Mouse (Mus musculus) small intestine, adult 2 months (tissue): ENCODE data around the gene Prox2. TPM values are rescaled to one million over a fixed set of nuclear protein-coding genes. Genes with fewer than 3 reads are reported as not detected.

Experiments used
- H3K27ac ChIP-seq: fragments of 200-500 bp; 2 replicates; pipeline ENCODE4 v1.5.1; 2012; ENCODE audit warnings: low read depth, low read length, control low read depth, inconsistent platforms; ENCODE audit not compliant: insufficient read depth
- H3K27me3 ChIP-seq: fragments of 200-500 bp; 2 replicates; pipeline ENCODE4 v1.6.1; 2012; ENCODE audit warnings: mild to moderate bottlenecking, moderate library complexity, low read length, inconsistent platforms; ENCODE audit not compliant: control insufficient read depth, insufficient read depth
- H3K36me3 ChIP-seq: fragments of 200-500 bp; 2 replicates; pipeline ENCODE4 v1.6.1; 2012; ENCODE audit warnings: mild to moderate bottlenecking, low read length, control low read depth, inconsistent platforms; ENCODE audit not compliant: control insufficient read depth, insufficient read depth
- H3K4me1 ChIP-seq: fragments of 200-500 bp; 2 replicates; pipeline ENCODE4 v1.6.1; 2012; ENCODE audit warnings: low read length, inconsistent platforms, mixed read lengths; ENCODE audit not compliant: control insufficient read depth, insufficient read depth, insufficient read length
- H3K4me3 ChIP-seq: fragments of 200-500 bp; 2 replicates; pipeline ENCODE4 v1.5.1; 2012; ENCODE audit warnings: low read depth, mild to moderate bottlenecking, control low read depth, inconsistent platforms, low read length, moderate library complexity
- CTCF ChIP-seq: fragments of 200-500 bp; IDR thresholded peaks from 2 replicates; pipeline ENCODE4 v1.5.1; 2012; ENCODE audit warnings: low read depth, mild to moderate bottlenecking, control low read depth, inconsistent platforms, low read length, moderate library complexity, mixed read lengths; ENCODE audit not compliant: insufficient replicate concordance, insufficient read length; ENCODE audit errors: extremely low read depth
- POLR2A ChIP-seq: fragments of 200-500 bp; IDR thresholded peaks from 2 replicates; pipeline ENCODE4 v1.6.1; 2012; ENCODE audit warnings: low read depth, mild to moderate bottlenecking, control low read depth, inconsistent platforms, low read length, moderate library complexity
- WGBS: fragments of 180-500 bp; shearing (Covaris S2); methylation state at CpG from one replicate; pipeline ENCODE4 v1.1.7; 2018; 5-methylcytosine and 5-hydroxymethylcytosine counted together
- polyA plus RNA-seq: library from polyadenylated mRNA; depleted of rRNA; stranded (reverse); fragments of >200 nt; gene quantifications from 2 replicates; pipeline ENCODE4 v1.2.3, GENCODE M21; 2012; rRNA removed

The Prox2 gene
- polyA plus RNA-seq, result 0.42 and 1.3 TPM in 2 replicates

DNA sequence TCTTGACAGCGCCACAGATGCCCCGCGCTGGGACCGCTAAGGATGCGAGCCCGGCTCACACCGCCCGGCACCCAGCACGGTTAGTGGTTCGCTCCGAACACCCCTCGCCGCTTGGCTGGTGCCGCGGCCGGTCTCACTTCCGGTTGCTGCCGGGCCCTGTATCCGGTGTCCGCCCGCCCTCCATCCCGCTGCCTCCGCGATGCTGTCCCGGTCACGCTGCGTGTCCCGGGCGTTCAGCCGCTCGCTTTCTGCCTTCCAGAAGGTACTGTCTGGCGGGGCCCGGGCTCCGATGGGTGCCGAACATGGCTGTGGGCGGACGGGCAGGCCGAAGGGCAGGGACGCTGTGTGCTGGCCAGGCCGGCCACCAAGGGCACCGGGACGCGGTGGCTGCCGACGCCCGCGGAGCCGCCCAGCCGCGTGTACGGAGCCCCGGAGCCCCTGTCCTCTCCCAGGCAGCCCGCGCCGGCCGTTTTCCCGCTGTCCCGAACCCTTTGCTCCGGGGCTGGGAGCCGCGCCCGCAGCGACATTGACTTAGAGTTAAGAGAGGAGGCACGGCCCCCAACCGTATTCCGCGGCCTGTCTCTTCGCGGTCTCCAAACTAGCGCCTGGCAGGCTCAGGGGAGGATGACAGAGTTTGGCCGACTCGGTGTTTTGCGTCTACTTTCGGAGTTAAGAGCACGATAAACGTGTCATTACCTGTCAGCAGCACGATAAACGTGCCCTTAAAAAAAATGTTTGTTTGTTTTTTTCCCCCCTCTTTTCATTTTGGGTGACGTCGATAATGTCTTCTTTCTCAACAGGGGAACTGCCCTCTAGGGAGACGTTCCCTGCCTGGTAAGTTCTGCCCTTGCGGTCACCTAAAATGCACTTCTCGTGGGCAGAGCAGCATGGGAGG, at the start of gene Prox2, which contains the start of gene Dlst:
TSS of gene Prox2 (minus strand) at position 62 of the 895 bp plus-strand sequence.
TSS of gene Dlst (plus strand) at position 136 of the 895 bp plus-strand sequence.
- no peaks in the 10 kb centered on the region for H3K27me3 ChIP-seq
- H3K4me1 ChIP-seq, result peaks cover 11% of the 10 kb centered on the region; the same call in 1 of the 2 replicates
- under 1% methylated on average over 83 of the region's 83 CpGs for WGBS
- peak within 1 kb of the TSS; percentile 94 for H3K27ac ChIP-seq
- peaks cover 16% of the 10 kb centered on the region for H3K36me3 ChIP-seq
- no peak for TF ChIP-seq CTCF
- TF ChIP-seq POLR2A, result peak; percentile 42
- H3K4me3 ChIP-seq, result peak within 1 kb of the TSS; percentile 76

GRCm38 (mm10) chr12:85159592-85159991, 49.0 kb upstream of the Prox2 start:
- no peaks in the 10 kb centered on the region for H3K4me1 ChIP-seq
- no peak overlapping the region for H3K27ac ChIP-seq
- no peak for TF ChIP-seq POLR2A
- TF ChIP-seq CTCF, result no peak
- H3K4me3 ChIP-seq, result no peak overlapping the region
- H3K36me3 ChIP-seq, result no peaks in the 10 kb centered on the region
- WGBS, result 52% methylated on average over 5 of the region's 5 CpGs
- H3K27me3 ChIP-seq, result no peaks in the 10 kb centered on the region; the same call in 1 of the 2 replicates

DNA sequence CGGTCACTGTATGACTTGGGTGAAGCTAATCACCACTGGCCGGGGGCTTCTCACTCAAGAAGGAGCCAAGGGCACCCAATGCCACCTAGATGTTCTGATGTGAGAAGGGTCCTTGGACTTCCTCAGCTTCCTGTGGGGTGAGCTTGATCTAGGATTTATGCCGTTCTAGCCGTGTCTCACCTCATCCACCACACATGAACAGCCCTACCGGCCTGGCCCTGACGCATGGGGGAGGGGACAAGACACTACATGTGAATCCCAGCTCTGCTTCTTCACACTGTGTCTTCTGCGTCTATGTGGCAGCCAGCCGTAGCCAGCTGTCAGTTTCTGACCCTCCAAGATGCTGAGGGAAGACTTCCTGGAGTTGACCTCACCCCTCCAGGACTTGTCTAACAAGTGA, 48.2 kb upstream of the Prox2 start:
- Histone ChIP-seq H3K27me3 (no peaks in the 10 kb centered on the region; the same call in 1 of the 2 replicates), H3K36me3 (no peaks in the 10 kb centered on the region), H3K4me1 (no peaks in the 10 kb centered on the region), H3K4me3 (no peak overlapping the region), H3K27ac (peak overlapping the region; percentile 12; the same call in 1 of the 2 replicates)
- no peak for TF ChIP-seq CTCF
- TF ChIP-seq POLR2A, result no peak
- WGBS, result 87% methylated on average over 8 of the region's 8 CpGs

DNA sequence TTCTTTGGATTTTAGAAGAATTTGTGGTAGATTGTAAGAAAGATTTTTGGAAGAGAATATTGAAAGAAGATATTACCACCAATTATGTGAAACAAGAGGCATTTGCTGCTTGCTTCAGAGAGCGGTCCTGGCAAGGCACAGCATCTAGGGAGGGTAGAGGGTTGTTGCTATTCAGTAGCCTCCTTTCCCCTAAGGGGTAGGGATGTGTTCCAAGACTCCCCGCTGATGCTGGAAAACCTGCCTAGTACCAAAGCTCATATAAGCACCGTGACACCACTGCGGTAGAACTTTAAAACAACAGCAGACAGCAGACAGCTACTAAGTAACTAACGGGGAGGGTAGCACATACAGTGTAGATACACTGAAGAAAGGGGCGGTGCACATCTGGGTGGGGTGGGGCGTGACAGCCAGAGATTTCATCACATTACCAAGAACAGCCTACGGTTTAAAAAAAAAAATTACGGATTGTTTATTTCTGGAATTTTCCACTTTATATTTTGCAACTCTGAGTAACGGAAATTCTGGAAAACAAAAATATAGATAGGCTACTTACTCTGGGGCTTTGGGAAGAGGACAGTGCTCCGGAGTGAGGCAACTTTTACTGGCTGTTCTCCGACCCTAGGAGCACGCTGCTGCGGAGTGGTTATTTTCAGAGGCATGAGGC, 47.4 kb upstream of the Prox2 start:
- Histone ChIP-seq H3K27me3 (no peaks in the 10 kb centered on the region; the same call in 1 of the 2 replicates), H3K4me1 (no peaks in the 10 kb centered on the region), H3K4me3 (no peak overlapping the region), H3K27ac (no peak overlapping the region), H3K36me3 (no peaks in the 10 kb centered on the region)
- 74% methylated on average over 14 of the region's 14 CpGs for WGBS
- TF ChIP-seq POLR2A, result no peak
- TF ChIP-seq CTCF, result no peak

DNA sequence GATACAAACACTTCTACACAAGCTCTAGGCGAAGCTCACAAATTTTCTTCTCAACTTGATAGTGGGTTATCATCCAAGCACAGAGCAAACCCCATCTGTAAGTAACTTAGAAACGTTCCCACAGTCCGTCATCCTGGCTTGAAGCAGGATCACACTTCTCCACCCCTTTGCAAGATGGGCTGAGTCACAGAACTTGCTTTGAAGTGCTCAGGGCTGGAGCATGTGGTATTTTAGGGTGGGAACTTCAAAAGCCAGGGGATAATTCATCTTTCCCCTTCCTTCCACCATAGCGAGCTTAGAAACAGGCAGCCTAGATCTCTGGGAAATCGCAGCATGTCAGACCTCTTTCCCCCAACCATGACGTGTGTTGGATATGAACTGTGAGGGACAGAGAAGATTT, 45.8 kb upstream of the Prox2 start:
- TF ChIP-seq POLR2A (no peak), CTCF (no peak)
- no peaks in the 10 kb centered on the region for H3K36me3 ChIP-seq
- no peaks in the 10 kb centered on the region; the same call in 1 of the 2 replicates for H3K27me3 ChIP-seq
- WGBS, result 26% methylated on average over 6 of the region's 6 CpGs
- no peak overlapping the region for H3K27ac ChIP-seq
- no peaks in the 10 kb centered on the region for H3K4me1 ChIP-seq
- H3K4me3 ChIP-seq, result no peak overlapping the region

DNA sequence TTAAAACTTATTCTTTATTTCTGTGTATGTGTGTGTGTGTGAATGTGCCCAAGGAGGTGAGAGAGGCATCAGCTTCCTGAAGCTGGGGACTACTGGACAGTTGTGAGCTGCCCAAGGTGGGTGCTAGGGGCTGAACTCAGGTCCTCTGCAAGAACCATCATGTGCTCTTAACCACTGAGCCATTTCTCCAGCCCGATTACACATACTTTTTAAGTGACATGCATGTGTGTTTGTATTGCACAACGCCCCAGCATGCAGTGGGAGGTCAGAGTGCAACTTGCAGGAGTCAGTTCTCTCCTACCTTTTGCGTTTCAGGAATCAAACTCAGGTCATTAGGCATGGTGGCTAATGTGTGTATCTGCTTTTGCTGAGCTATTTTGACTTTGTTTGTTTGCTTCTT, 42.5 kb upstream of the Prox2 start:
- Histone ChIP-seq H3K36me3 (no peaks in the 10 kb centered on the region), H3K27me3 (no peaks in the 10 kb centered on the region), H3K27ac (no peak overlapping the region), H3K4me1 (no peaks in the 10 kb centered on the region; the same call in 1 of the 2 replicates), H3K4me3 (no peak overlapping the region)
- 23% methylated on average over 3 of the region's 3 CpGs for WGBS
- TF ChIP-seq POLR2A, result no peak
- TF ChIP-seq CTCF, result no peak
